Mouse (Mus musculus) kidney, postnatal 36 days (tissue): Measurements from ENCODE around the gene Gm5105.
A peak's percentile ranks its signal among the peaks of the same experiment; 100 is the strongest.

Source experiments
- DNase-seq, 2 experiments: peaks; one replicate each; pipeline ENCODE4 v3.0.0; 2021 to 2022; ENCODE audit warnings: mixed read lengths in 2 of 2

The Gm5105 gene

DNA sequence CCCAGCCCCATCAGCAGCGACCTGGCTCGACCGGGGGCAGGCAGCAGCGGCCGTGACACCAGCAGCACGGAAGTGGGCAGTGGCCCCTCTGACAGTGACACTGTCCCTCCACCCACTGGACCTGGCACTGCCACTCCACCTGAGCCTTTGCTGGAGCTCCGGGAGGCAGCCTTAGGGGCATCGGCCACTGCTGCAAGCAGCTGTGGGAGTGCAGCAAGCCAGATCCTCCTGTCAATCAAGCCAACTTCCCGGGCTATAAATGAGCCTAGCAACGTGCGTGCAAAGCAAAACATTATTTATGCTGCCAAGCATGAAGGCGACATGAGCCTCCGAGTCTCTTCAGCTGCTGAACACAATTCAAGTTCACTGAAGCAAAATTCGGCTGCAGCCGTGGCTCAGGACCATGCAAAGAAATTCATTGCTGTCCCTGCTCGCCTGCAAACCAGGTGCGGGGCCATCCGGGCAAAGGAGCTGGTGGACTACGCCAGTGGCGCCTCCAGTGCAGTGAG, 786 bp downstream of the Gm5105 start:
- peak; percentile 8 for DNase-seq

DNA sequence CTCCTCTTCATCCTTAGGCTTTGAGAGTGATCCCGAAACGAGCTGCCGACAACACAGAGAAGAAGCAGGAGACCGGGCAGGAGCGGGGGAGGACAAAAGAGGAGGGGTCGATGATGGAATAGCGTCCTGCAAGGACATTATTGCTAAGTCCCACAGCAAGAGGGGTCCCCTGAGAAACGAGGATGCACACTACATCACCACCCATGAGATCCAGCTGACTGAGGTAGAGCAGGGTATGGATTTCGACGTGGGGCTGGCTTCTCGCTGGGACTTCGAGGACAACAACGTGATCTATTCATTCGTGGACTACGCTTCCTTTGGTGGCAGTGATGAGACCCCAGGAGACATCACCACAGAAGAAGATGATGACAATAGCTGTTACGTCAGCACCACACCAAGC, 1.3 kb downstream of the Gm5105 start:
- no peak for DNase-seq

DNA sequence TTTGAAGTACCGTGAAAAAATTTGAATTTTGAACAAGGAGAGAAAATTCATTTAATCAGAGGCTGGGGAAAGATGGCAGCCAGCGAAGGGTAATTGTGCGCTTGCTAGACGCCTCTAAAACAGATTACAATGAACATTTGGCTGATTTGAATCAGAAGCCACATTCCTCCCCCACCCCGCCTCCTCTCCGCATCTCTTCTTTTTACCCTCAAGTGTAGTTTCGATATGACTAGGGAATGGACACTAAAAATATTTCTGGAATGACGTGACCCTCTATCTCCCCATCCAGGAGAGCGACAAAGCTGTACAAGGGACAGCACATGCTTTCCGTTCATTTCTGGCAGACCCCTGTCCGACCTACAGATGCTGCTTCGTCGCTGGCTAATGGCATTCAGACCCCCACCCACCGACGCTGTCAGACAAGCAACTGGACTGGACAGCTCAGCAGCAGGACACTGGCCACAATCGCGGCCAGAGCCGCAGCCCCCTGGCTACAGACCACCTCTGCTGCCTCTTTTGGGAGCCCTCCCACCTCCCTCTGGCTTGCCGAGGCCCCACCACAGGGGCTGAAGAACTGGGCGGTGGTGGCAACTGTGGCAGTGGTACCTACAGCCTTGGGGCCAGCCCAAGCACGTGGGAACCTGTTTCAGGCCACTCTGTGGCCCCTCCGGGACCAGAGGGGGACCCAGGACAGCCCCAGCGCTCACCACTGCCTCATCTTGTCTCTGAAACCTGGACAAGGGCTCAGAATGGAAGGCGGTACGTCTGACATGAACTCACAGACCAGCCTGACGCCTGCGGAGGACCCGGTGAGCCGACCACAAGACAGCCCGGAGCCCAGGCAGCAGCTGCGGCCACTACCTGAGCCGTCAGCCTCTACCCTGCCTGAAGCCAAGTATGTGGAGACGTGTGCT, 2.2 kb downstream of the Gm5105 start, which contains the start of gene 1110002E22Rik:
1110002E22Rik (plus strand) TSS at position 321 of the 914 bp plus-strand sequence.
- DNase-seq, result no peak

DNA sequence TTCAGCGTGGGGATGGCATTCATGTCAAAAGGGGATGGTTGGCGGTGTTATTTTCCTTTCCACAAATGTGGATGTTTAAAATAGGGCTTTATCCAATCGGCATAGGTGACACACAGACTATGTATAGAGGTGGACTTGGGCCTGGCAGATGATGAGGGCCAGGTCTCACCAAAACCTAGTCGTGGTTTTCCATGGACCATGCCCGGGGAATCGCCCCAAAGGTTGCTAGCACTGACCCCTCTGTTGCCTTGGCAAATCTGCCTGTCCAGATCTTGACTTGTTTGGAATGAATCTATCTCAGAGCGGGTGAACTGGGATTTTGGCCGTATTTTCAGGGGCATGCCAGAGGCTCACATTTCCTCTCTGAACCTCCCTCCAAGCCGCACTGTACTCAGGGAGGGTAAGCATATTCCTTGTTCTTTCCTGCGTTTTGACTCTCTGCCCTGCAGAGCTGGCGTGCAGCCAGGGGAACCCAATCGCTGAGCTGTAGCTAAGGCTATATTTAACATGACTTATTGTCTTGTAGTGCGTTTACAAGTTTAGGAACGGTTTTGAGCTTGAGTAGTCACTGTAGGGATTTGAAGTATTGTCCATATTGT, 3.4 kb downstream of the Gm5105 start:
- DNase-seq, result peak; percentile 26 to 66

DNA sequence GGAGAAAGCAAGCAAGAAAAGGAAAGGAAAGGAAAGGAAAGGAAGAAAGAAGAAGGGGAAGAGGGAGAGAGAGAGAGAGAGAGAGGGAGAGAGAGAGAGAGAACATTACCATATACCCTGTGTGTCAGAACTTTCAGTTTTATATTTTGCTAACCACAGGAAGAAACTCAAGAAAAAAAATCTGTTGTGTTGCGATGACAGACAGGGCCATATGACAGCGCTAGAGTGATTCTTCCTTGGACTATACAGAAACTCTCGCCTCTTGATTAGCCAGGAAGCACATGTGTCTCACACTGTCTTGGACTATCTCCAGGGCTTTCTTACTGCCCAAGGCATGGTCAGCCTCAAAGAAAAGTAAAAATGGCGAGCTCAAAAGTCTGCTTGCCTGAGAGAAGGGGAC, 4.5 kb downstream of the Gm5105 start:
- DNase-seq, result no peak

DNA sequence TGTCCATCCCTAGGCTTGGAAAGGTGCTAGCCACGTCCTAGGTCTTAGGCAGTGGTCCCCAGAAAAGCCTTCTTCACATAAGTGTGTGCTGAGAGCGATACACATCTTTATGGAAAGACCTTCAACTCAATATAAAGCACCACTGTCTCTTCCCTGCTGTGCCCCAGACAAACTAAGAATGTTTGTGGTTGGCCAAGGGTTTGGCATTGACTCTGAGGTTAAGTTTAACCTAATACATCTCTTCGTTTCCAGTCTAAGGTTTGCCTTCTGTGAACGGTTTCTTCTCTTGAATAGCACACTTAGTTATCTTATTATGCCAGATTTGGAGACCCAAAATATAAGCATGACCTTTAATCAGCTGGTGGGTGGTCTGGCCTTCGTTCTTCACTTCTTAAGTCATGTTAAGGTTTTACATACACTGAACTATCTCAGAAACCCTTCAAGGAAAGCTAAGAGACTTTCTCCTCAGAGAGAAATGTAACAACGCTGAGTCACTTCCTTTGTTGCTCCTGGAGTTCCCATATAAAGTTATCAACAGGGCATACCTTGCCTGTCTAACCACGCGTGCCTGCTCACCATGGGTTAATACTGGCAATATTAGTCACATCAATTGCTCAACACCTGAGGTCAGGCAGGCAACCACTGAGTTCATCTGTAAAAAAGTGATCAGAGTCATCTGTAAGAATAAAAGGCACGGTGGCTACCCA, 5.8 kb downstream of the Gm5105 start:
- no peak for DNase-seq

DNA sequence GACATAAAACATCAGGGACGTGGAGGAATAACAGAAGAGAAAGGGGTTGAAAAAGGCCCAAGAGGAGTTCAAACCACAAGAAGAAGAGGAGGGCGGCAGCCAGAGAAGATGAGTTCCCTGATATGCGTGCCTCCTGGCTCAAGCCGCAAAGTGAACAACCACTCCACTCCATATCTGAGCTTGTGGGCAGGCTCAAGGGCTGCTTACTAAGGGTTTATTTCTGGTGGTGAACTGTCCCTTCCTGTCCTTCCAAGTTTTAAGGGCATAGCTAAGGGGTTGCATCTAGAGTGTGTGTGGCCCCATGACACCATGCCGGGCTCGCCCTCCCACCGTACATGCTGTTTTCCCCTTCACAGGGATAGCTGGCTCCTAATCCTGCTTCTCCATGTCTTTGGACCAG, 6.8 kb downstream of the Gm5105 start:
- DNase-seq, result no peak

DNA sequence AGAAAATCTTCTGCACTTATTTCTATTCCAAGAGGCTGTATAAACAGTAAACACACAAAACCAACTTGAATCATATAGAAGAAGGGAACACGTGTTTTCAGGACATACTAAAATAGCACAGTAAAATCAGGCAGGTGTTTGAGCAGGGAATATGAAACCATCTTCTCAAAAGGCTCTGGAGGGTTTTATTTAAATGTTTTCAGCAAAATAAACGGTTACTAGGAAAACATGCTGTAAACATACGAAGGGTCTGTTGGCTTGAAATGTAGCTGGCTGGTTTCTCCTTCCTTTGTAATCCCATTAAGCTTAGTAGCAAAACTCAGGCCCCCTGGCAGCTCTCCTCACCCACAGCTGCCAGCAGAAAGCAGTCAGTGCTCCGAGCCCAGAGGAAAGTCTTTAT, 9.0 kb downstream of the Gm5105 start:
- no peak for DNase-seq

DNA sequence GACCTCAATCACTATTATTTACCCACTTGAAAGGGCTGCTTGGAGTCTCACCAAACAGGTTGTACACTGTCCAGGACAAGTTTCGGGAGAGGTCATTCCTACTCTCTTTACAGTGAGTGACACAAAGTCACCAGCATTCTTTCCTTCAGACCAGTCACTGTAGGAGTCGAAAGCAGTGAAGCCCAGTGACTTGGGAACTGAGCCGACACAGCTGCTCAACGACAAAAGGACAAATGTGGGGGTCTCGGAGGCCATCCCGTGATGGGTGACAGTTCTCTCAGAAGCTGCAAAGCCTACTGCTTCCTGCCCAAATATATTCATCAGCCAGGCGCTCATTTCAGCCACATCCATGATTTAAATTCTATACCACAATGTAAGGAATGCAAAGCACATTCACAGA, 10.2 kb downstream of the Gm5105 start:
- no peak for DNase-seq

DNA sequence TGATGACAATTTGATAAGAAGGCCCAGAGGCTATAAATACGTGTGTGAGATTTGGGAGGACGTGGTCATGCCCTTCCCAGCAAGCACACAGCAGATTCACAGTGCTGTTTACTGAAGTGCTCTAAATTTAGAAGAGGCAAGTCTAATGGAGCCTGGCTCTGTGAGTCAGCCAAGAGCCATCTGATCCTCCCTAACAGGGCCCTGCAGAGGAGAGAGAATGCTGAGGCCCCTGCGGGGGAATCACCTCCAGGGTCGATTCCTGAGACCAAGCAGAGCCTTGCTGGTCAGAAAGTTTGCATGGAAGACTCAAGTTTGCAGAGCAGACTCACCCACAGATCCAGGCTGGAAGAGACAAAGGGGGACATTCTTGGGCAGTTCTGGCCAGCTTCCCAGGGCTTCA, 13.2 kb downstream of the Gm5105 start:
- DNase-seq, result no peak

DNA sequence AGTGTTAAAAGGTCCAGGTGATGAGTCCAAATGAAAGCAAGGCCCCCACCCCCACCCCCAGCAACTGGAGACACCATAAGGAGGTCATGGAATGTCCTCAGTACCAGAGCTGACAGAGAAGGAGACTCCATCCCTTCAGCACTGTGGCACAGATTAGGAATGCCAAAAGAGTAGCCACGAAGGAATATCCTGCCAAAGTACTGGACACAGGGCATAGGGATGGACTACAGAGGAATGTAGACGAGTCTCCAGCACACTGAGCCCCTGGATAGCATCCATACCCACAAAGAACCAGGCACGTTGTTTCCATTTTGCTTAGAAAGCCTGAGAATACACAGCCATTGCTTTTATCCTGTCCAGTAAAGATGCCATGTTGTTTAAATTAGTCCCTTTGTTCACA, 15.8 kb downstream of the Gm5105 start:
- DNase-seq, result no peak

DNA sequence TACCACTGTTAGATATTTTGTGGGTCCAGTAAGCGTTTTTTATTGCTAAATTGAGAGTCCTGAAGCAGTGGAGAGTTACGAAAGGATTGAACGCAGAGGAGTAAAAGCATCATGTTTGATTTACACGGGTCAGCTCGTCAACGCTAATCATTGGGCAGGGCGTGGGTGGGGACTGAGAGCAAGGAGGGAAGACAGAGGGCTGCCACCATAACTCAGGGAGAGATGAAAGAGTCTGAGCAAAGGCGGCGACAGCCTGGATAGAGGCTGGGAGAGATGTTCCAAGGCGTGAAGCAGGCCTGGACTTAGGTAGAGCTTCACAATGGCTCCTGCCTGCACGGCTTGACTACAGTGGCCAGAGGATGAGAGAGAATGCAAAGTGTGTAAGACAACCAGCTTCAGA, 16.4 kb downstream of the Gm5105 start:
- DNase-seq, result no peak

DNA sequence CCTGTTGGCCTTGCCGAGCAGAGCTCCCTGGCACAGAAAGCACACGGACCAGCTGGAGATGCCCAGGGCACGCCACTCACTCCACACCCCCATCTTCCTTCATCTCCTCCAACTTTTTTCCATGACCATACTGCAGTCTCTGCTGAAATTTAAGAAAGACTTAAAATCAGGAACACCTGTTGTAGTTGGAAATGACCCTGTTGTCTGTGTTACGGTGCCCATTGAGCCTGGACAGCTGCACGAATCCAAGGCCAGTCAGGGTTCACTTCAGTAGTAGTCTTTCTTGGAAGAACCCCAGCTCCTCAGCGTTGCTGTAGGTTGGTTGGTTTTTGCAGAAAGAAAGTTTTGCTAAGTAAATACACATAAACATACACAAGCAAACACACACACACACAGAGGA, 17.6 kb downstream of the Gm5105 start:
- no peak for DNase-seq

DNA sequence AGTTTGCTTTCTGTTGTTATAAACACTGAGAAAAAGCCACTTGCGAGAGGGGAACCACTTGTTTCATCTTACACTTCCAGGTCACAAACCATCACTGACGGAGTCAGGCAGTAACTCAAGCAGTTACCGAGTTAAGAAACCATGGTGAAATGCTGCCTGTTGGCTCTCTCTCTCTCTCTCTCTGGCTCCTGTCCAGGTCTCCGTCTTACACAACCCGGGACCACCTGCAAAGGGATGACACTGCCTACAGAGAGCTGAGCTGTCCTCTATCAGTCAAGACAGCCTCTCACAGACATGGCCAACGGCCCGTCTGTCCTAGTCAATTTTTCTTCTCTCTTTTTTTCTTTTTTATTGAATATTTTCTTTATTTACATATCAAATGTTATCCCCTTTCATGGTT, 23.9 kb downstream of the Gm5105 start:
- no peak for DNase-seq

DNA sequence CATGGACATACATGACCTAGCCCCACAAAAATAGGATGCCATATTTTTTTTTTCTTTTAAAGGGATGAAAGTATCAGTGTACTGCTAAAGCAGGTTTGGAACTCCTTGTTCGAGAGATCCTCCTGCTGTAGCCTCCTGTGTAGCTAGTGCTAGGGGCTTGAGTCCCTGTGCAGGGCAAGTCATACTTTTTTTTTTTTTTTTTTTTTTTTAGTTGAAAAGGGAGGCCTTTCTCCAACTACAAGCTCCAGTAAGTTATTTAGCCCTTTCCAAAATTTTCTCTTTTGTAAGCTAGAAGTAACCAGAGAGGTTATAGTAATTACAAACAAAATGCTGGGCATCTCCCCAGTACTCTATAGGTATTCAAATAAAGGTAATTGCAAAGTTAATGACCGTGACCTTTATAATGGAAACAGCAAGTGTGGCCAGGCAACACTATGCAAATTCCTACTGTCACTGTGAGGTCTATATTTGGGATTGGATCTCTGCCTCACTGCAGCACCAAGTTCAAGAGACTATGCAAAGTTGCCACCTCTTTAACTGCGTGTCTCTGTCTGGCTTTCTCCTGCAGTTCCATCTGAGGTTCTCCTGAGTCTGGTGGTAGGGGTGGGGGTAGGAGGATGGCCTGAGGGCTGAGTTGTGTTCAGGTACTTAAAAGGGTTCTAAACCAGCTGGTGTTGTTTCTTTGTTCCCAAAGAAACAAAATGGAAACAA, 25.4 kb downstream of the Gm5105 start:
- DNase-seq, result no peak

DNA sequence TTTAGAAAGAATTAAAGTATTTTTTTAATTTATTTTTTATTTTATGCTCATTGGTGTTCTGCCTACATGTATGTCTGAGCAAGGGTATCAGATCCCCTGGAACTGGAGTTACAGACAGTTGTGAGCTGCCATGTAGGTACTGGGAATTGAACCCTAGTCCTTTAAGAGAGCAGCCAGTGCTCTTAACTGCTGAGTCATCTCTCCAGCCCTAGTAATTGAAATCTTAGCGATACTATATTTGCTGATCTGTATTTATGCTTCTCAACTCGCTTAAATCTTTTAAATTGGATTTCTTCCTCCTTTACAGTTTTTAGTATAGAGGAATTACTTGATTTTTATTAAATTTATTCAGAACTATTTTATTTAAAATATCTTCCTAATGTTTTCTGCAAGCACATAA, 26.2 kb downstream of the Gm5105 start:
- DNase-seq, result no peak

DNA sequence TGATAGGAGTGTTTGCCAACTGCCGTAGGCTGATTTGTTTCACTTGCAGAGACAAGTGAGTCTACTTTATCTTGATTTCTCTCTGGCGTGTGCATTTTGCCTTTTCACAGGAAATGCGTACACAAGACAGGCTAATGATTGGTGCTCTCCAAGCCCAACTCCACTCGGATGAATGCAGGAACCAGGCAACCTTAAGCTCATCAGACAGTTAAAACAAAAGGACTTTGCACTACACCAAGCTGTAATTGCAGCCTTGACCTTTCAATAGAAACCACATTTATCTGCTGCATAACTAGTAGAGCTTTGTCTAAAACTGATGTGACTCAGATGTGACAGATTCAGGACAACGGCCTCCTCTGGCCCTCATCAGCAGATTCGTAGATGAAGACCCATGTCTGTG, 33.2 kb downstream of the Gm5105 start:
- no peak for DNase-seq

DNA sequence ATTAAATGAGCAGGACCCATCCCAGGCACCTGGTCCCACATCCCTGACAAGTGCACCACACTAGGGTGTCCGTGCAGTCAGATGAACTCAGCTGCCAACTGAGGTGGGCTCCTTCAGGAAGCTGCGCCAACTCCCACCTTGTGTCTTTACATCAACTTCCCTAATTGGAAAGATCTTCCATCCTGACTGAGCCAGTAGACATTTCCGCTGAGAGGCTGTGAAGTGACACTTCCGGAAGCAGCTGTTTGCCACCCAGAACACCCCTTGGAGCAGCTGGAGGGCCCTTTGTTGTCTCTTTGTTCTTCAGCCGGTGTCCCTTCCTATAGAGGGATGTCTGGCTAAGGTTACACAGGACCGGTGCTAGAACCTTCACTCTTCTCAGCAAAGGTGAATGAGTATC, 36.6 kb downstream of the Gm5105 start:
- DNase-seq, result no peak

DNA sequence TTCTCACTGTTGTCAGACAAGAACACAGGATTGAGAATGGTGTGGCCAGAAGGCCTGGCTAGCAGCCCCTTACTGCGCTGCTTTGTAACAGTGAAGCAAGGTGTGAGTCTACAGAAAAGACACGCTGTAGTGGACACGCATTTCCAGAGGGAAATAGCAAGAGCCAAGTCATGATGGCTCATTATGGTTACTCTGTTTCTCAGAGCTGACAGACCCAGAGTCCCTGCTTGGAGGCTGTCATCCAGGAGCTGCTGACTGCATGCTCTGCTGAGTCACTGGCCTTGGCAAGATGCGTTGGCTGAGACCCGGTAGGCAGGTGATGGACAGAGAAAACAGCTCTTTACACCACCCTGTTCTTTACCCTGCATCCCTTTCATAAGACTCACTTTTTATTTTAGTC, 37.8 kb downstream of the Gm5105 start:
- peak; percentile 48 to 65 for DNase-seq

DNA sequence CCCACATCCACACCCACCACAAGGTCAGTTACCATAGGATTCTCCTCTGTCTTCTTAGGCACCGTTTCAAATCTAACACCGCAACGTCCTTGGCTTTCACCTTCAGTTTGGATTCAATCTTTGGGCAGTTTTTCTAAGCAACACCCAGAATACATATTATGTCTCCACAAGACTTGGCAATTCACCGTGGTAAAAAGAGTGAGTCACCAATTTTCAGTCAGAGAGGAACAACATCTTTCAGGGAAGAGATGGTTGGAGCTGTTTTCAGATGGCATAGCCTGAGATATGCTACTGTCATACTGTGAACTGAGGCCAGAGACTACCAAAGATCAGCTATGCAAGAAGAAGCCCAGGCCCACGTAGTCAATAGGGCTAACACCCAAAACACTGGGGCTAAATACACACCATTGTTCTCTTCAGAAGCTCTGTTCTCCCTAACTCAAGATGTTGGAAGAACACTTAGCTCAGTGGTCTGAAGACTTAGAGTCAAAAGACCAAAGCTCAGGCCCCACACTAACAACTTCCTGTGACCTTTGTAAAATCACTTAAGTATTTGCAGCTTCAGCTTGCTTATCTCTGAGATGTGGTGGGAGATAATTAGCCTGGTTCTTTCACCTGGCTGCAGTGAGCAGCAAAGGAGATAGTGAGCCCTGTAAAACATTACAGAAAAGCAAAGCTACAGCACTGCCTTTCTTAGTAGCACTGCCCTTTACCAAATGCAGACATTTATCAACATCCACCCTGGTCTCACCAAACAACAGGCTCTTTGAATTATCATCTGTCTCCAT, 39.4 kb downstream of the Gm5105 start:
- no peak for DNase-seq

DNA sequence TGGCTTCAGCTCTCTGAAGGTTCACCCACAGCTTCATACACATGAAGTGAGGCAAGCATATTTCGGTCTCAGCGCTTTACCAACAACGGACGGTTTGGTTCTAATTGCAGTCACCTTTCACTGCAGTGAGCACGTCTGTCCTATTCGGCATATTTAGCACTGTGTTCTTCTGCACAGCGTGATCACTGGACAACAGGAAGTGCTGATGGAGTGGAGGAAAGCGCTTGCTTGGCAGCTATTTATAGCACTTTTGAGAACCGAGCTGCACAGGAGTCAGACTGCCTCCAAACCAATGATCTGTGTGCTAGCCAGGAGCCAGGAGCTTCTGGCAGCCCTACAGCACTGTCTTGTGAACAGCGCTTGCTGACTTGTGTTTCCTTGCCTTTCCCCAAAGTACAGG, 40.9 kb downstream of the Gm5105 start:
- peak; percentile 2 to 9 for DNase-seq

DNA sequence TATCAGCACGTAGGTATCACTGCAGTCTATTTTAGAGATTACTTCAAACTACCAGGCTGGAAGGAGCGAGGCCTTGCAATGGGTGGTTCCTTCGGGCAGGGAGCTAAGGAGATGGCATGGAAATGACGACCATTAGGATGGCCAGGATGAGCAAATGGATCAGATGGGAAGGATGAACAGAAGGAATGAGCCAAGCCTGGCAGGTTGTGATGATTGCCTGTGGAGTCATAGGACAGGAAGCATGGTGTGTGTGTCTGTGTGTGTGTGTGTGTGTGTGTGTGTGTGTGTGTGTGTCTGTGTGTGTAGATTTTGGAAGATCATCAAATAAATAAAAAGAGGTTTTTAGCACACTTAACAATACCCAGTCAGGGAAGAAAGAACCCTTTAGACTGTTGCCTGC, 44.5 kb downstream of the Gm5105 start:
- no peak for DNase-seq
